Mouse (Mus musculus) layer of hippocampus, adult 2 months (tissue): ENCODE data around the gene Lancl3. TPM values are rescaled to one million over a fixed set of nuclear protein-coding genes. Genes with fewer than 3 reads are reported as not detected.

Source experiments
- DNase-seq, 2 experiments: peaks; one replicate each; pipeline ENCODE4 v3.0.0; 2022; ENCODE audit warnings: low spot score in 2 of 2
- H3K27ac ChIP-seq: fragments of 200-600 bp; 2 replicates; pipeline ENCODE4 v1.8.1; 2022
- H3K4me3 ChIP-seq: fragments of 200-600 bp; 2 replicates; pipeline ENCODE4 v1.8.1; 2022; ENCODE audit warnings: mild to moderate bottlenecking
- CTCF ChIP-seq: fragments of 200-600 bp; conservative IDR thresholded peaks from 2 replicates; pipeline ENCODE4 v1.8.1; 2022; ENCODE audit warnings: antibody characterized with exemption, mild to moderate bottlenecking, moderate library complexity
- total RNA-seq, 2 experiments: library from RNA; stranded (reverse); gene quantifications; 2 replicates each; pipeline ENCODE4 v1.2.3; 2021

Lancl3 gene
- total RNA-seq, 2 experiments from 2014 or later, result 4.8 to 5.1 TPM

DNA sequence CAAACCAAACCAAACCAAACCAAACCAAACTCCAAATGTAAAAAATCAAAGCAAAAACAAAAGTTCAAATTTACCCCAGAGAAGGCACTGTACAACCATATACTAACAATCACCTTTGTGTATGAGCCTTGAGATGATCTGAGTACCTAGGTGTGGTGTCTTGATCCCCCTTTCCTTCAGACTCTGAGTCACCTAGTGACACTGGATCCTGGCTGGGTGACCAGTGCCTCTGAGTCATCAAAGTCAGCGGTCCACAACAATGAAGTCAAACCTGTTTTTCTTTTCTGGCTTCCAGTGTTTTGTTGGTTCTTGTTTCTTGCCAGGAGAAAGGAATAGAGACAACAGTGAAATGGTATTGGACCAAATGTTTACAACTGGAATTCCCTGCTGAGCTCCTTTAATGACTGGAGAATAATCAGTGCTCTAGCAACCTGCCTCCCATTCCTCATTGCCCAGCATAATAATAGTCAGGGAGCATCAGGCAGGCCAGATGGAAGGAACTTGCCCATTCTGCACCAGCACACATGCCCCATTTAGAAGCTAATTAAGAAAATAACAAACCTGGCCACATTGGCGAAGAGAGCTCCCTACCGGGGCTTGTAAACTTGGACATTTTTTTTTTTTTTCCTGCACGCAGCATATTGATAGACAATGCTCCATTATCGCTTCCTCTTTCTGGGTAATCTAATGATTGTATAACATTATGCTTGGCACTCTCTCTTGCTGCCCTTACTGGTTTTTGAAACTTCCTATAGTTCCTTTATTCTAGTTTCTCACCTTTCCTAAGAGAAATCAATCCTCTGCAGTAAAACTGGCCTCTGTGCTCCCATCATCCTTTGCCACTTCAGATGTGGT lies 41.3 kb downstream of the Lancl3 start:
- Histone ChIP-seq H3K4me3 (no peak overlapping the region), H3K27ac (no peak overlapping the region)
- DNase-seq, result no peak
- TF ChIP-seq CTCF, result no peak

DNA sequence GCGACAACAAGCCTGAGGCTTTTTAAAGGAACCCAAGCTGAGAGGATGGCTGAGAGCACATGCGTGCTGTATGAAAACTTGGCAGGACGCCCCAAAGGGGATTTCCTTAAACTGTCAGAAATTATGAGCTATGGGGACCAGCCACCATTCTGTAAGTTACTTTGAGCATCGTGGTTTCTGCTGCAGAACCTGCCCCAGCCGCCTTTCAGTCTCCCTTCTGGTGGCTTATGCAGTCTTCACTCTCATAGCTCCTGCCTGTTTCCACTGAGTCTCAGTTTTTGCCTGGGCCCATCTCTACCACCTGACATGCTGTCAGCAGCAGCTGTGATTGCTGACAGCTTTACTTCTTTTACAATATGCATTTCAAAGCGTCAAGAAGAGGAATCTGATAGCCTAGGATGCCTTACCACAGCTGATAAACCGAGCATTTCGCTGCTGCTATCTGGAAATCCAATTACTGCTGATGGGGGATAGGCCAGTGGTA lies 43.7 kb downstream of the Lancl3 start:
- DNase-seq, result no peak
- Histone ChIP-seq H3K4me3 (no peak overlapping the region), H3K27ac (no peak overlapping the region)
- no peak for TF ChIP-seq CTCF

DNA sequence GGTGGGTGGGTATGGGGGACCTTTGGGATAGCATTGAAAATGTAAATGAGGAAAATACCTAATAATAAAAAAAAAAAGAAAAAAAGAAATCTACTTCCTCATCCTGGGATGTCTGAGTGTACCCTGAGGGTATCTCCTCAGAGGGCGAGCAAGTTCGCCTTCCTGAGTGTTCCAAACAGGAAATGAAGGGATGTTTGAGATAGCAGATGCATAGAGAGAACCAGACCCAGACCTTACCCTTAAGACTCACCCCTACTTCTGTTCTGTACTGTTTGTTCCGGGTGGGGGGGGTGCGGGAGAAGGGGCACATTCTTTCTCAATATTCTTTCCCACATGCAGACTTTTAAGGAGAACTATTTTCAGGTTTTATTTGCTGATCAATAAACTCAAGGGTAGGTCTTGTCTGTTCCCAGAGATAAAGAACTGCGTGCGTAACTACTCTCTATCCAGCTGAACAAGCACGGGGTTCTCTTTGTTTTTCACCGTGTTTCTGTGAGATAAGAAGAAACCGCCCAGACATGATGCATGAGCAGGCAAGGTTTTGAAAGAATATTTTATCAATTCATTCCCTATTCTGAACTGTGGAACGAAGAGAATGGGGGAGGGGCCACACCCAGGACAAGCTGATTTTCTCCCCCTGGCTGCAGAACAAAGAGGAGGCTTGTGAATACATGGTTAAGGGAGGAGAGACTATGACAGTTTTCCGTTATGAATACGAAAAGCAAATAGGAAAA lies 45.1 kb downstream of the Lancl3 start:
- DNase-seq, result peak in 1 of 2 experiments; percentile 11
- no peak overlapping the region for H3K27ac ChIP-seq
- H3K4me3 ChIP-seq, result no peak overlapping the region; the same call in 1 of the 2 replicates
- TF ChIP-seq CTCF, result peak; percentile 34

DNA sequence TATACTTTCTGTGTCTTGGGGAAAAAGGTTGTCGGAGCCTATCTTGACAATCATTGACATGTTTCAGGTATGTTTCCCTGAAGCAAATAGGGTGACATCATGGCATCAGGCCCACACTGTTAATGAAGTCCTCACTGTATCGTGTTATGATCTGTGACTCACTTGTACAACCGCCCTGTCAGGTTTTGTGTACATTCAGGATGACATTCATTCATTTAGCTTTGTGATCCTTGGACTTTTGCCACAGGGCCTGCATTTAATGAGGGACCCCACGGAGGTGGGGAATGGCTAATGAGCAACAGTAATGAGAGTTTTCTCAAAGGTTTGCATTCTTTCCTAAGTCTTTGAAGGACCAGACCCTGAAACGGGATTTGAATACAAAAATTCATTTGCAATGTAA lies 49.2 kb downstream of the Lancl3 start:
- no peak for TF ChIP-seq CTCF
- Histone ChIP-seq H3K27ac (no peak overlapping the region), H3K4me3 (no peak overlapping the region)
- no peak for DNase-seq

DNA sequence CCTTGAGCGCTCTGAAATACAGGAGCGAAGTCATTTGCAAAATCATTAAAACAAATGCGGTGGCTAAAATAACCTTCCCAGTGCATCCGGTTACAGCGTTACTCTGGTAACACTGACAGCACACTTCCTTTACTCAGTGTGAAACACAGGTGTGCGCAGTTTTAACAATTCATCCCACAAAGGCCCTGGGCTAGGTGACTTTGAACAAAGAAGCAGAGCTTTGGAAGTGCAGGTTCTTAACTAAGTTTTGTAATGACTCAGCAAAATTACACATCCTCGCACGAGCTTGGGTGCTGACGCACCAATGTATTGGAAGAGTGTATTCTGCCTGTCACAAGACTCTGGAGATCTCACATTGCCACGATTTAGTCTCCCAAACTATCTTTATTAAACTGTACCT lies 54.3 kb downstream of the Lancl3 start:
- Histone ChIP-seq H3K27ac (no peak overlapping the region), H3K4me3 (no peak overlapping the region)
- no peak for TF ChIP-seq CTCF
- no peak for DNase-seq

DNA sequence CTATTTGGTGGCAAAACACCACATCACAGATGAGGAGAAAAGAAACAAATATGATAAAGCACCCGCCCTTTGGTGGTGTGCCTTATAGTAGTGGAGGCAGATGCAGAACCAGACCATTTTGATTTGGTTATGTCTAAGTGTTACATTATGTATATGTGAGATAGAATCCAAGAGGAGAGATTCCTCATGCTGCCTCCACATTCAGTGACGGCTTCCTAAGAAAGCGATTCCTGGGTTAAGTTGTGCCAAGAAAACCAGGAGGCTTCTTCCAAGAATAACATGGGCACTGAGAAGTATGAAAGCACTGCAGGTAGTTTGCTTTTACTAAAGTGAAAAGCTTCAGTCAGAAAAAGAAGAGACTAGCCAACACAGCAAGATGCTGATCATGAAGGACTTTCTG lies 55.2 kb downstream of the Lancl3 start:
- TF ChIP-seq CTCF, result no peak
- no peak overlapping the region for H3K4me3 ChIP-seq
- no peak for DNase-seq
- H3K27ac ChIP-seq, result no peak overlapping the region

DNA sequence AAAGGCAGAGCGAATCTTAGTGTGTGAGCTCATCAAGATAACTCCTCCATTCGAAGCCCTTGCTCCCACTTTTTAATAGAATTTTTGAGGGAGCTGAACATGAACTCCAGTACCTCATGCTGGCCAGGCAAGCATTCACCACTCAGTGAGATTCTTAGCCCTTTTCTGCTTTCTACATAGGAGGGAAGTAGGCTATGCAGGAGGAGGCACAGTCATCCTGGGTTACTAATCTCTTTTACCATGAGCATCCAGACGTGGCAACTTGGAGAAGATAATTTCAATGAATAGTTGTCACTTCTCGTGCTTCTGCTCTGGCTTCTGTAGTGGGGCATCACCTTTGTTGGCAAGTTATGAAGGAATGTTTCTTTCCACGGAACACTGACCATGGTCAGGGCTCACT lies 57.1 kb downstream of the Lancl3 start, which contains the start of gene Gm14862:
Gene Gm14862, minus strand, starts transcription at position 134 of the 400 bp plus-strand sequence.
- Histone ChIP-seq H3K4me3 (no peak within 1 kb of the TSS), H3K27ac (no peak within 1 kb of the TSS)
- TF ChIP-seq CTCF, result no peak
- no peak for DNase-seq

DNA sequence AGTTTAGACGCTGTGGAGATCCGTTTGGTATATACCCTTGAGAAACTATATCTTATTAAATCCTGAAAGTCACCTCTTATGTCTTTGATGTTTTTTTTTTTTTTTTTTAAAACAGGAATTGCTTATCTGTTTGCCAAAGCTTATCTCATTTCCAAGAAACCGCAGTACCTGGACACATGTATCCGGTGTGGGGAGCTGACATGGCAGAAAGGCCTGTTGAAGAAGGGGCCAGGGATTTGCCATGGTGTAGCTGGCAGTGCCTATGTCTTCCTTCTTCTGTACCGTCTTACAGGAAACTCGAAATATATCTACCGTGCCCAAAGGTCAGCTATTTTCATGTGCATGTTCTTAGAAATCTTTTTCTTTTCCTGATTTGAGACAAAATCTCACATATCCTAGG lies 58.1 kb downstream of the Lancl3 start:
- H3K27ac ChIP-seq, result no peak overlapping the region
- no peak for DNase-seq
- TF ChIP-seq CTCF, result no peak
- no peak overlapping the region for H3K4me3 ChIP-seq

DNA sequence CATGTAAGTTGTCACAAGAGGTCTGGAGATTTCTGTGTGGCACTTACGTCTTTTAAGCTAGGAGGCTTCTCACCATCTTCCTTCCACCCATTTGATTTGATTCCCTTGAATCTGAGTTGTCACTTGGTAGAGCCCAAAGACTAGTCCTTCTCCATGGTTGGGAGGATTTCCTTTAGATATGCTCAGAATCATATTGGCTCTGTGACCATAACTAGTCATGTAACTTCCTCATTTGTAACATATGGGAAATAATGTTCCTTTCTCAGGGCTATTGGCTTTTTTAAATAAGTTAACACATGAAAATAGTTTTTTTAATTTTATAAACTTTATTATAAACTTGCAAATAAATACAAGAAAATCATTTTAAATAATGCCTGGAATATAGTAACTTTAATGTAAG lies 59.6 kb downstream of the Lancl3 start:
- no peak for DNase-seq
- no peak for TF ChIP-seq CTCF
- no peak overlapping the region for H3K4me3 ChIP-seq
- no peak overlapping the region for H3K27ac ChIP-seq

DNA sequence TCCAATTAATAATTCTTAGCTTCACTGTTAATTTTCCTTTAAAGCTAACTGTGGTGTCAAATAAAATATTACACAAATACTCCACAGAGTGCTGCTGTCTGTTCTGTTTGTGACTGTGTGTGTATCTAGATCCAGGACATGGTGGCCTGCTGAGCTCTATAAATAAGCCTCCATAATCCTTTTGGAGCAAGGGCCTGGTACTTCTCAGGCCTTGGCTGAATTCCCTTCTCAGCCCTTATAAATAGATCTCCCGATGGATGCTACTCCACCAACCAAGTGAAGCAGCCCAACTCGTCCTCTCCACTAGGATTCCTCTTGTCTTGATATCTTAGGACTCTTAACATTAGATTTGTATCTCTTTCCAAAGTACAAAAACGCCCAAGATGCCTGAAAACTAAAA lies 71.4 kb downstream of the Lancl3 start:
- Histone ChIP-seq H3K4me3 (no peak overlapping the region), H3K27ac (no peak overlapping the region)
- TF ChIP-seq CTCF, result no peak
- DNase-seq, result no peak

DNA sequence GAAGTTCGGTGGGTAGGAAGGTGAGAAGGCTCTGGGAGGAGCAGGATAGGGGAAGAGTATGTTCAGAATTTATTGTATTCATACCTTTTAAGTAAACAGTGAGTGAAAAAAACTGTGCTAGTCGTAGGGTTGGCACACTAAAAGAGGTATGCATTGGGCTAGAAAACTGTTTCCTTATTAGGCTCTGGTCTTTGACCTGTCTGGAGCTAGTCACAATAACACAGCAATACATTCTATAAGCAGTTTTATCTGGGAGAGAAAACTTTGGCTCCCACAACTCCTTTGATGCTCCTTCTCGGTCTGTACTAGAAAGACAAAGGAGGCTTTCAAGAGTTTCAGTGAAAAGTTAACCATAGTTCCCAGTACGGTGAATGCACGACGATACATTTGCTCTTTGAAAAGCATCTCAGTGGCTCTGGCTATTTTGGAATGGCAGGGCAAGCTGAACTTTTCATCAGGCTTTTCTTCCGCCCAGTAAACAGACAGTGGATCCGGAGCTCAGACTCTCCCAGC lies 72.3 kb downstream of the Lancl3 start:
- H3K4me3 ChIP-seq, result peak overlapping the region; percentile 67
- no peak for DNase-seq
- peak overlapping the region; percentile 86 for H3K27ac ChIP-seq
- no peak for TF ChIP-seq CTCF

DNA sequence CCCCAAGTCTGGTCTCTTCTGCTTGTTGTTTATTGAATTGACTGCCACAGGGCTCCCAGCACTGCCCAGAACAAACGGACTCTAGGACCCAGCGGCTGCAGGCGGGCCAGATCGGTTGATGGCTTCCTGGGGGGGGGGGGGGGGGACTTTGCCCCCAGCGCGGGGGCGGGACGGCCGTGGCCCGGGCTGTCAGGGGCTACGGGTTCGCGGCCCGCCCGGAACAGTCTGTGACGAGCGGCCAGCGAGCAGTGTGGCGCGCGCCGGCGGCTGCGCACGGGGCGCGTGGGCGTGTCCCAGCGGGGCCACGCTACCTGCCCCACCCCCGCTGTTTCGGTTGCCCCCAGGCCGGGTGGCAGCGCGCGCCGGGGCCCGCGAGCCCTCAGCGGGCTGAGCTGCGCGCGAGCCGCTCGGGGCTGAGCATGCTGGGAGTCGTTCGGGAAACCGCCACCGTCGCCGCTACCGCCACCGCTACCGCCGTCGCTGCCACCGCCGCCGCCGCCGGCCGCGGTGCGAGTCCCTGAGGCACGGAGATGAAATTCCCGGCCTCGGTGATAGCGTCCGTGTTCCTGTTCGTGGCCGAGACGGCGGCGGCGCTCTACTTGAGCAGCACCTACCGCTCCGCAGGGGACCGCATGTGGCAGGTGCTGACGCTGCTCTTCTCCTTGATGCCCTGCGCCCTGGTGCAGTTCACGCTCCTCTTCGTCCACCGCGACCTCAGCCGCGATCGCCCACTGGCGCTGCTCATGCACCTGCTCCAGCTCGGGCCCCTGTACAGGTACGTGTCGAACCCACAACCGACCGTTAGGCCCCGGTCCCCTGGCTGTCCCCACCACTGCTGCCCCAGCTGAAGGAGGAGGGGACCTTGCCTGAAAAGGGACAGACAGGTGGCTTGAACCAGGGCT lies 73.0 kb downstream of the Lancl3 start, which contains the start of gene Xk:
Gene Xk, plus strand, starts transcription at position 297 of the 902 bp plus-strand sequence.
- peak; percentile 16 to 38 for DNase-seq
- H3K27ac ChIP-seq, result peak within 1 kb of the TSS; percentile 86
- no peak for TF ChIP-seq CTCF
- peak within 1 kb of the TSS; percentile 67 for H3K4me3 ChIP-seq
